ENCODE assay signal across 24 mouse cellular contexts in genomic region chr10:118610868-118611461, GRCm38 (mm10).
"Had no signal": no experiment of that assay in that cellular context is flagged by ENCODE, and none has a peak within 500 bp of the region (broad histone marks: within the 10 kb centered on the region; RNA-seq: fewer than 3 reads in every experiment).

No protein-coding gene starts in this region.

- H3K4me2 ChIP-seq: limb, embryonic 13.5 days; liver, embryonic 12.5 days; liver, embryonic 15.5 days; midbrain, embryonic 15.5 days; neural tube, embryonic 12.5 days; neural tube, embryonic 15.5 days had no signal

- H3K27me3 ChIP-seq: limb, embryonic 13.5 days; liver, embryonic 12.5 days; liver, embryonic 15.5 days; midbrain, embryonic 15.5 days; neural tube, embryonic 12.5 days; neural tube, embryonic 15.5 days had no signal

- H3K4me3 ChIP-seq: layer of hippocampus, adult 2 months; limb, embryonic 10.5 days; limb, embryonic 13.5 days; liver, embryonic 12.5 days; liver, embryonic 15.5 days; megakaryocyte, embryonic 14.5 days; midbrain, embryonic 10.5 days; midbrain, embryonic 15.5 days; neural tube, embryonic 12.5 days; neural tube, embryonic 15.5 days had no signal

- H3K27ac ChIP-seq: kidney, postnatal 0 days; layer of hippocampus, adult 2 months; limb, embryonic 10.5 days; limb, embryonic 13.5 days; liver, embryonic 12.5 days; liver, embryonic 15.5 days; midbrain, embryonic 10.5 days; midbrain, embryonic 15.5 days; neural tube, embryonic 12.5 days; neural tube, embryonic 15.5 days; stomach, postnatal 0 days had no signal

- H3K9me3 ChIP-seq: limb, embryonic 10.5 days; limb, embryonic 13.5 days; liver, embryonic 12.5 days; liver, embryonic 15.5 days; midbrain, embryonic 10.5 days; midbrain, embryonic 15.5 days; neural tube, embryonic 12.5 days; neural tube, embryonic 15.5 days had no signal

- H3K4me1 ChIP-seq: limb, embryonic 10.5 days; limb, embryonic 13.5 days; liver, embryonic 12.5 days; liver, embryonic 15.5 days; midbrain, embryonic 10.5 days; midbrain, embryonic 15.5 days; neural tube, embryonic 12.5 days; neural tube, embryonic 15.5 days had no signal

- ATAC-seq: liver, embryonic 12.5 days; midbrain, embryonic 15.5 days had no signal

- H3K9ac ChIP-seq: limb, embryonic 13.5 days; liver, embryonic 12.5 days; liver, embryonic 15.5 days; midbrain, embryonic 15.5 days; neural tube, embryonic 12.5 days; neural tube, embryonic 15.5 days had no signal

- H3K36me3 ChIP-seq: limb, embryonic 10.5 days; limb, embryonic 13.5 days; liver, embryonic 12.5 days; liver, embryonic 15.5 days; midbrain, embryonic 10.5 days; midbrain, embryonic 15.5 days; neural tube, embryonic 12.5 days; neural tube, embryonic 15.5 days had no signal

- DNase-seq: kidney, adult 2 months; kidney, postnatal 25 days; layer of hippocampus, adult 9-11 months; liver; lung, adult 2 months; lung, postnatal 14 days; lung, postnatal 4 days; right cerebral cortex, adult 18-20 months; right cerebral cortex, postnatal 14 days; right cerebral cortex, postnatal 4 days; thymus, adult 2 months; thymus, postnatal 14 days had no signal
